Mouse (Mus musculus) lung, postnatal 0 days (tissue): ENCODE measurements at regions not wholly inside any gene's neighbourhood (a gene's known extent, or its start where the extent isn't known, plus 50 kb on each side); places are given as distances from the start of the nearest gene placed in this dataset.

ENCODE experiments used
- CTCF ChIP-seq: IDR thresholded peaks from 2 replicates; pipeline ENCODE4 v1.5.1; 2016; ENCODE audit warnings: antibody characterized with exemption, mild to moderate bottlenecking
- EP300 ChIP-seq: IDR thresholded peaks from 2 replicates; pipeline ENCODE4 v1.6.1; 2016; ENCODE audit warnings: antibody characterized with exemption, mild to moderate bottlenecking, control low read depth

DNA sequence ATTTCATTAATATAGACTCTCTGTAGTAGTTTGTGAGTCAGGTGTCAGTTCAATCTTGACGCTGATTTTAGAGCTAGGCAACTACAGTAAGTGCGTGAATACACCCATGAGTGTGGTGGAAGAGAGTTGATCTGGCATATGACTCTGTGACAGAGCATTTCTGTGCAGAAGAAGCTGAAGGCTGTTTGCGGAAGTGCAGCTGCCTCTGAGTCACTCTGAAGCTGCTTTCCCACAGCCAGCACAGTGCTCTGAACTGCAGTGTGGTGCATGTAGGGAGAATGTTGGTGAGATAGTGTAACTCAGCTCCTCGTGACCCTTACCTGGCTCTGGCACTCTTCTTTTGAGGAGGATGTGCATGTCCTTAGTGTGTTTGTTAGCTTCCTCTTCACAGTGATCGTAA lies 394.1 kb downstream of the Tbl1xr1 start:
- TF ChIP-seq CTCF (no peak), EP300 (no peak)
